Mouse (Mus musculus): ENCODE data around the gene F2r.

DNA sequence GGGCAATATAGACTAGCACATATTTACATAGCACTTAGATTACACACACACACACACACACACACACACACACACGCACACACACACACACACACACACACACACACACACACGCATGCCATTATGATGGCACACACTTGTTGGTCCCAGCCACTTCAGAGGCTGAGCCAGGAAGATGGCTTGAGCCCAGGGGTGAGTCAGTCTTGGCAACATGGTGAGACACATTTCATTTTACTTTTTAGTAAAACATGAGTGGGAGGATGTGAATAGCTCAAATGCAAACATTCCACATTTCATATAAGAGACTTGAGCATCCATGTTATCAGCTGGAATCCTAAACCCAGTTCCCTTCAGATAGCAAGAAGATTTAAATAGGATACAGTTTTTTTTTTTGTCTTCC is 15.1 kb upstream of the F2r start:
- no peak for TF ChIP-seq CTCF (IDR thresholded peaks at IDR 0.05; ENCODE audit: extremely low read depth, insufficient read depth, insufficient read length, insufficient replicate concordance)
- TF ChIP-seq POLR2A (IDR thresholded peaks at IDR 0.05; ENCODE audit: low read depth, low read length), result no peak

Measured in spleen, adult 2 months (tissue).